Mouse (Mus musculus): ENCODE measurements around the gene Tsc22d1. TPM values are rescaled to one million over a fixed set of nuclear protein-coding genes. Genes with fewer than 3 reads are reported as not detected.

Tsc22d1 gene
- polyA plus RNA-seq, 2 experiments from 2014 or later = 9.0 to 9.2 TPM

DNA sequence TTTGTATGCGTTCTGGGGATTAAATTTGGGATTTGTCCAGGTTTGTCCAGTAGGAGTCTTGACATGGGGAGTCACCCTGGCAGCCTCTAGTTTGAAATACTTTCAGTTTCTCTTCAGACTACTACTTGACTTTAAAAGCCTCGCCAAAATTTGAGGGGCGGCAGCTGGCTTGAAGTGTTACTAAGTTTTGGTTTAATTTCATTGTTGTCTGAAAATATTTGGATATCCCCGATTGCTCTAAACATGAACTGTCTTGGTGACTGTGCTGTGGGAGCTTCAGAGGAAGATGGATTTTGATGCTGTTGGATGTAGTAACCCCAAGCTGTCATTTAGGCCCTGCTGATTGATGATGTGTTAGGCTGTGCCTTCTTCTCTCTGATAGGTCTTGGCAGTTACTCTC, 34.2 kb downstream of the Tsc22d1 start:
- no peak for ATAC-seq

GRCm38 (mm10) chr14:76451011-76451410, 36.2 kb downstream of the Tsc22d1 start:
- ATAC-seq = no peak

DNA sequence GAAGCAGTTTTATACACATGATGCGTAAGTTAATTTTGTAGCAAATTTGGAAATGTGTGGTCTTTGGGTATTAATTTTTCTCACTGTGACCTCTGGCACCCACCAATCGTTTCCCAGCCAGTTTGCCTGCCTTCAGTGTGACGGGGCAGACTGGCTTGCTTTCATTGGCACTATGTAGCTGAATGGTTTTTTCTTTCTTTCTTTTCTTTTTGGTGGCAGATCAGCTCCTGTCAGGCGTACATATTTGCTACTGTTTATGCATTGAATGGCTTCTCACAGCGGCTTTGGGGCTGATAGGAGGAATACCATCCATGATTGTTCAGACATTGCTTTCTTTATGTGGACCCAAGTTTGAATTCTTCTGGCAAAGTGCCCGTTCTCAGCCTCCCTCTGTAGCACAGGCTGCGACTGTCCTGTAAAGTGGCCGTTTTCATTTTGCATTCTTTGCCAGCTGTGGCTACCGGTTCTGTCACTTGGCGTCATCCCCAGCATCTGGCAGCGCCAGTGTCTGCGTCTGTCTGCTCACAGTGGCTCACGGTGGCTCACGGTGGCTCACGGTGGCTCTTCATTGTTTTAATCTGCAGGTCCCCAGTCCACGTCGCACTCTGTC, 38.1 kb downstream of the Tsc22d1 start:
- ATAC-seq = no peak

DNA sequence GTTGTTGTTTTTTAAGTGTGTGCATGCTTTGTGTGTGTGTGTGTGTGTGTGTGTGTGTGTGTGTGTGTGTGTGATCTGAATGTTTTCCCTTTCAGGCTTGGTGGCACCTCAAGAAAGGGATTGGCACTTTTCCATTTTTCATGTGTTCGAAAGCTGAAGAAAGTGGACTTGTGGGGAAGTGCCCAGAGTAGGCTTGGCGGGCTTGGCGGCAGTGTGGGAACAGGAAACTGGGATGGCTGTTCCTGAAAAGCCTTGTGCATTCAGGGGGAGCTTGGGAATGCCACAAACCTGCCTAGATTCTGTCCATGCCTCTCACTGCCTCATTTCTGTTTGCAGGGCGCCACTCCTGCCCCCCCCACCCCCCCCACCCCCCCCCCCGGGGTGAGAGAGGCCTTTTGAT, 39.9 kb downstream of the Tsc22d1 start:
- ATAC-seq = no peak

GRCm38 (mm10) chr14:76455159-76455558, 40.4 kb downstream of the Tsc22d1 start:
- ATAC-seq = no peak

GRCm38 (mm10) chr14:76457696-76458095, 42.9 kb downstream of the Tsc22d1 start:
- ATAC-seq = no peak

- no peak for ATAC-seq
Observed at GRCm38 (mm10) chr14:76460181-76460580, 45.4 kb downstream of the Tsc22d1 start.

GRCm38 (mm10) chr14:76461182-76461775, 46.5 kb downstream of the Tsc22d1 start:
- ATAC-seq = no peak

GRCm38 (mm10) chr14:76463414-76464098, 48.8 kb downstream of the Tsc22d1 start:
- ATAC-seq = no peak

DNA sequence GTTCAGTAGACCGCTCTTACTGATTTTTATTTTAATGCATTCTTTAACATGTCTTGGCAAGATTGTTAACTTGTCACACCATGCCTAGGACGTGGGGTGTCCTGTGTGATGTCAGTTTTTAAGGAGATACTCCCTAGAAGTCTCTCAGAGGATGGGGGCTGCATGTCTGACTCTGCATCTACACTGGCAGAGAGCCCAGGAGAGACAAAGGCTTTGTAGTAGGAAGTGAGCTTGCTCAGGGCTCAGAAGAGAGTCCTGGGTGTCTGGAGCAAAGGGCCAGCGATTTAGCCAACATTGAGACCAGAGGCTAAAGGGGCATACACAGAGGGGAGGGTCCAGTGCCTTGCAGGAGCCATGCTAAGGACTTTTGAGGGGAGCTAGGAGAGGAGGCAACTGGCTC, 50.2 kb downstream of the Tsc22d1 start:
- ATAC-seq = no peak

GRCm38 (mm10) chr14:76466641-76467323, 52.0 kb downstream of the Tsc22d1 start:
- ATAC-seq = peak; percentile 67

DNA sequence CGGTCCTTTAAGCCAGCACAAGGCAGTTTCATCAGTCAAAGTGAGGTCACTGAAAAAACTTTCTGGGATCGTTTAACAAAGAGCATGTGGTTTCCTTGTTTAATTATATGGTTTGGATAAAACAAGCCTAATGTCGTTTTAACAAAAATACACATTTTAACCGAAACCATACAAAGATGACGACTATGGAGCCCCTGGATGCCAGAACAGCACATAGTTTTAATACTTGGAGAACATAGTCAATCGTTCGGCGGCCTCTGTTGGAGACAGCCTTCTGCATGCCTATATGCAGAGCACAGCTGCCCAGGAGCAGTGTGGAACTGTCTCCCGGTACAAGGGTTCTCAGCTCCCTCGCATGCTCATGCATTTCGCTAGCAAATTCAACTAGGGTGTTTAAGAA, 53.2 kb downstream of the Tsc22d1 start:
- ATAC-seq = no peak

DNA sequence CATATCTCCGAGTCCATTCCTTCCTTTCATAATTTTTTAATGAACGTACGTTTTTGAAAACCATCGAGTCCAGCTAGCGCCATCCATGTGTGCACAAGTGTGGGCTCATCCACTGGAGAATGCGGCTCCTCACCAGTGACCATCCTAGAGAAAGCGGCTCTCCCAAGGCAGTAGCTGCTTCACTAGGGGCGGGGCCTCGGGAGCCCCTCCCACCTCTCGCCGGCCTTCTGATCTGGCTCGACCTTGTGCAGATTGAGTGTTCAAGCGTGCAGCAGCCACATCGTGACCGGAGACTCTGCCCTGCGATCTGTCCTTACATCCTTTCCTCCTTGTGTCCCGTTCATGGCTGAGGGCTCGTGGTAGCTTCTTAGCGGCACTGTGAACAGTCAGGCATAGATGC, 56.5 kb downstream of the Tsc22d1 start:
- ATAC-seq = no peak

DNA sequence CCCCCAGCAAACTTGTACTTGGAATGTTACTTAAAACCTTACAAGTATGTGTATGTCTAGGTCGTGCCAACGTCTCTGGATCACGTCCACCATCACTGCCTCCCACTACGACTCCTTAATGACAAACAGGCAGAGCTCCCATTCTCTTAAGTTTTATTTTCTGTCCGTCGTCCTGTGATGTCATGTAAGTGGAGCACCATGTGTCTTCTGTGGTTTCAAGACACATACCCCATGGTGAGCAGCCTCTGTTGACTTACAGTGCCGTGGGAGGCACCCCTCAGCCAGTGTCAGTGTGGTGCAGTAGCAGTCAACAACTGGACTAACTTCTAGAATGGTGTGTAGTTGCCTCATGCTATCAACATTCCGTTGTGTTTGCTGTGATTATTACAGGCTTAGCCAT, 57.7 kb downstream of the Tsc22d1 start:
- no peak for ATAC-seq

GRCm38 (mm10) chr14:76473404-76473803, 58.6 kb downstream of the Tsc22d1 start:
- ATAC-seq = peak; percentile 78

- ATAC-seq = no peak
Observed at GRCm38 (mm10) chr14:76474165-76474564, 59.4 kb downstream of the Tsc22d1 start.

DNA sequence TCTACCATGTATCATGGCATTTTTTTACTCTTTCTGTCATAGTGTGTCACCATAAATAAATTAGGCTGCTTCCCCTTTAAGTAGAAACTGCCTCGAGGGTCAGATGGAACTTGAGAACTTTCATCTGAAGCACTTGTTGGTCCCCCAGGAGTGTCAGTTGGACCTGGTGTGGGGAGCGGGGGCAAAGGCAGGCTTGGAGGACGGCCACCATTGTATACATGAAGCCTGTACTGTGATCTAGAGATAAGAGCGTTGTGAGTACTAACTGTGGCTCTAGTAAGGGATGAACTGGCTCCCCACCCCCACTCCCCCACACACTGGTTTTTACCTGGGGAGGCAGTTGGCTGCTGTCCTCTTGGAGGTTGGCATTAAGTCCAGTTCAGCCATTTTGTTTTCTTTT, 62.0 kb downstream of the Tsc22d1 start:
- no peak for ATAC-seq

DNA sequence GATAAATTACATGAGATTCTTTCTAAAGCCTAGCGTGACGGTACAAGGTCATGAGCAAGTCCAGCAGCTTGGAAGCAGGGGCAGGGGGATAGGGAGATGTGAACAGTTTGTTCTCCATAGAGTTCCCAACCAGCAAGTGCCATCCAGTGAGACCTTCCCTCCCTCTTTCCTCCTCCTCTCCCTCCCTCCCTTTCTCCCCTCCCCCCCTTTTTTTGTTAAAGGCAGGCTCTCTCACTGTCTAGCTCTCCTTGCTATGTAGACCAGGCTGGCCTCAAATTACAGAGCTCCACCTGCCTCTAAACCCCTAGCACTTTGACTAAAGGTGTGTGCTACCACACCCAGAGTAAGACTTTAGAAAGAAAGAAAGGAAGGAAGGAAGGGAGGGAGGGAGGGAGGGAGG, 63.3 kb downstream of the Tsc22d1 start:
- ATAC-seq = no peak

DNA sequence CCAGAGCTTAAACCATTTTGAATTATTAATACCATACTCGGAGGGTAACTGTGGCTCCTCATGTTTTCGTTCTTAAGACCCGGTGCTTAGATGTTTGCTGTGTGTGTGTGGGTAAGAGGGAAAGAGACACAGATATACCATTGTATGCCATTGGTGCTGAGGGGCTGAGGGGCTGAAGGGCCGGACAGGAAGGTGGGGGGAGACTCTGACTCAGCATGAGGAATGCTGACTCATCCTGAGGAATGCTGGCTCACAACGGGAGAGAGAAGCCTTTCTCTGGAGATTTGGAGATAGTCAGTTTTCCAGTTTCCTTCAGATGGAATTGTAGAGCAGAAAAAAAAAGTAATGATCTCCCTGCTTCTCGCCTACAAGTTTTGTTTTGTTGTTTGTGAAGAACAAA, 63.9 kb downstream of the Tsc22d1 start:
- ATAC-seq = no peak

- ATAC-seq = peak; percentile 67
Observed at GRCm38 (mm10) chr14:76479867-76480266, 65.1 kb downstream of the Tsc22d1 start.

DNA sequence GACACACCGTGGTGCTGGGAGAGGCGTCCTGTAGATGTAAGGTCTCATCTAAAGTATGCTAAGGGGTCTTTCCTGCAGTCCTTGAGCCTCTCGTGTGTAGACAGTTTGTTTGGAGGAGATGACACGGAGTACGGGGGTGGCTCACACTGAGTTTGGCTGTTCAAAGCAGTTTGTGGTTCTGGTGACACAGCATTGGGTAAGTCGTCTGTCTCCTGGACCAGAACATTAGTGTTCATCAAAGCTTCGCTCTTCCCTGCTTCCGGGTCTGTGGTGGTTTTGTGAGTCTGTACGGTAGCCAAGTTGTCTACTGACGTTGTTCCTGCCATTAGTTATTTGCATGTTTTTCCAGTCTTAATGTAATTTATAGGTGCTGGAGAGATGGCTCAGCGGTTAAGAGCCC, 65.7 kb downstream of the Tsc22d1 start:
- ATAC-seq = no peak

GRCm38 (mm10) chr14:76483701-76484100, 68.9 kb downstream of the Tsc22d1 start:
- no peak for ATAC-seq

- no peak for ATAC-seq
Observed at GRCm38 (mm10) chr14:76487609-76488008, 72.8 kb downstream of the Tsc22d1 start.
